In genomic region chr1:52163707-52164457, GRCm38 (mm10) we compare ENCODE assay signal across 19 mouse cellular contexts. TPM values are rescaled to one million over a fixed set of nuclear protein-coding genes. Genes with fewer than 3 reads are reported as not detected.
DNase-seq lines count a peak whose midpoint lies in the region; ATAC-seq lines count a peak whose summit lies in the region.
"Had no signal": no experiment of that assay in that cellular context is flagged by ENCODE, and none has a peak within 500 bp of the region (broad histone marks: within the 10 kb centered on the region; RNA-seq: fewer than 3 reads in every experiment).

No protein-coding gene starts in this region.

- no peak for DNase-seq in frontal cortex, postnatal 14 days (ENCODE audit: low spot score in 2 of 2)
- DNase-seq in layer of hippocampus, postnatal 25 days (ENCODE audit: extremely low spot score in 1 of 2, low spot score in 1 of 2), result peak; percentile 5 to 6
- no peak for DNase-seq in layer of hippocampus, adult 9-10 months (ENCODE audit: low spot score)
- peak; percentile 16 for DNase-seq in thymus, postnatal 0 days (ENCODE audit: low spot score)
- no peak for DNase-seq in thymus, adult 18-20 months
- no peak for DNase-seq in urinary bladder, adult 2 months (ENCODE audit: low spot score)
- DNase-seq: adrenal gland, postnatal 25 days; gastrocnemius, postnatal 10 days; kidney, adult 9 months; kidney, postnatal 14 days; layer of hippocampus, postnatal 36 days; left cerebral cortex, postnatal 4 days; liver; thymus, postnatal 36 days had no signal

- ATAC-seq in frontal cortex, adult (ENCODE audit: low TSS enrichment), result peak; percentile 14; the same call in 1 of the 2 replicates
- ATAC-seq: CD4-positive, CD25-positive, alpha-beta regulatory T cell, adult 4 months; forebrain, embryonic 15.5 days; hindbrain, embryonic 16.5 days; intestine, embryonic 15.5 days had no signal

RNA-seq across cellular contexts. Expression of gene Stat1, which starts 44.6 kb away (rescaled TPM):
- total RNA-seq in layer of hippocampus, postnatal 25 days (2021), result 10 to 100 TPM; 17.4 to 19.9 TPM
- 212 and 220 TPM in 2 replicates for polyA plus RNA-seq in thymus, postnatal 0 days (2015; fragmentation: Nextera tagmentation; extraction: Ambion mirVana)
- 48.7 and 93.5 TPM in 2 replicates for polyA plus RNA-seq in urinary bladder, adult 2 months (2012; rRNA removed)

Comparison
In these comparisons a context has a peak if more than half of its experiments do, and no peak if none do; other contexts are left out.
1. DNase-seq: peak in layer of hippocampus, postnatal 25 days (2 of 2) and thymus, postnatal 0 days (single experiment); none in frontal cortex, postnatal 14 days (0 of 2), layer of hippocampus, adult 9-10 months (single experiment), thymus, adult 18-20 months (0 of 2) and urinary bladder, adult 2 months (single experiment).